Comparison of ENCODE assay signal across 8 mouse cellular contexts in the genomic region with DNA sequence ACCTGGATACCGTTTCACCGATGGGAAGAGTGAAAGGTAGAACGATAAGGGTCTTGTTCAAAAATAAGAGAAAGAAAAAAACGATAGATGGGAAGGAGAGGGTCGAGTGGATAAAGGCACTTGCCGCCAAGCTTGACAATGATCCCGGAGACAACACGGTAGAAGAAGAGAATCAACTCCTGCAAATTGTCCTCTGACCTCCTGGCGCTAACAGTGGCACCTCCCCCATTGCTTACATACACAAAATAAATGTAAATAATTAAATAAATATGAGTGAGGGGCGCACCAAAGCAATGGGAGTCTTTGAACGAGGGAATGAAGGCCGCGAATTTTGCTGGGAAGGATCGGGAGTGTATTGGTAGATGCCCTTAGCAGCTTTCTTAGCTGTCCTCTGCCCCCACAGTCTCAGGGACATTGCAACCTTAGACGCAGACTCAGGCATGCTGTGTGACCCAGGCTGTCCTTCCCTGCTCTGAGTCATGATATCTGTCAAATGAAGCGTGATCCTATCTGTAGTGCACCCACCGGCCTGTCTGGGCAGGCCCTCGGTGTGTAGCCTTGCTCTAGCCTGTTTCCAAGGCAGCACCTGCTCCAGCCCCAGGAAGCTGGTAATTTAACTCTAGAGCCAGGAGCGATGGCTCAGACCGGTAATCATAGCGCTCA. TPM values are rescaled to one million over a fixed set of nuclear protein-coding genes. Genes with fewer than 3 reads are reported as not detected.
DNase-seq lines count a peak whose midpoint lies in the region; ATAC-seq and TF ChIP-seq lines count a peak whose summit lies in the region.

No protein-coding gene starts in this region.

- no peak for TF ChIP-seq POLR2A in kidney, adult 2 months (IDR thresholded peaks at IDR 0.05; ENCODE audit: low read depth, low read length)
- TF ChIP-seq POLR2A in ES-Bruce4 (IDR thresholded peaks at IDR 0.05; ENCODE audit: insufficient read depth, low read length), result no peak
- TF ChIP-seq POLR2A in myocyte (IDR thresholded peaks at IDR 0.05; ENCODE audit: insufficient read length, low read depth), result no peak

- H3K9me3 ChIP-seq in ES-Bruce4 (replicated peaks; ENCODE audit: control insufficient read depth, insufficient read depth, low read length, poor library complexity, severe bottlenecking), result no peaks in the 10 kb centered on the region
- no peaks in the 10 kb centered on the region for H3K9me3 ChIP-seq in hindbrain, embryonic 14.5 days (ENCODE audit: control insufficient read depth, low read length)

- peaks cover 22% of the 10 kb centered on the region for H3K4me1 ChIP-seq in kidney, adult 2 months (ENCODE audit: control insufficient read depth, insufficient read depth, low read length)
- H3K4me1 ChIP-seq in ES-Bruce4 (ENCODE audit: control insufficient read depth, insufficient read depth, low read length), result no peaks in the 10 kb centered on the region
- H3K4me1 ChIP-seq in hindbrain, embryonic 14.5 days (replicated peaks; ENCODE audit: control insufficient read depth, insufficient read depth, low read length), result peaks cover 9% of the 10 kb centered on the region

- peak overlapping the region; percentile 44 for H3K4me3 ChIP-seq in kidney, adult 2 months (ENCODE audit: insufficient read depth, low read depth, low read length)
- H3K4me3 ChIP-seq in ES-Bruce4 (ENCODE audit: low read depth, low read length), result peak overlapping the region; percentile 83
- H3K4me3 ChIP-seq in hindbrain, embryonic 14.5 days (replicated peaks; ENCODE audit: low read length), result peak overlapping the region; percentile 47
- peak overlapping the region; percentile 86 for H3K4me3 ChIP-seq in myocyte

- WGBS in kidney, adult 2 months, result 17% methylated on average over 21 of the region's 21 CpGs
- 10% methylated on average over 21 of the region's 21 CpGs for WGBS in hindbrain, embryonic 14.5 days

- no peak overlapping the region for H3K27ac ChIP-seq in kidney, adult 2 months (ENCODE audit: insufficient read depth, low read depth, low read length)
- no peak overlapping the region for H3K27ac ChIP-seq in ES-Bruce4 (ENCODE audit: insufficient read depth, low read length)
- no peak overlapping the region for H3K27ac ChIP-seq in hindbrain, embryonic 14.5 days

- no peak for DNase-seq in kidney, adult 2 months
- no peak for DNase-seq in kidney, postnatal 14 days
- peak; percentile 69 for DNase-seq in cerebellum, adult 8-10 months
- DNase-seq in hindbrain, embryonic 14.5 days (ENCODE audit: low spot score), result no peak
- DNase-seq in frontal cortex, postnatal 36 days (ENCODE audit: low spot score in 2 of 2), result no peak
- no peak for DNase-seq in frontal cortex, postnatal 14 days (ENCODE audit: low spot score in 2 of 2)

- no peak for ATAC-seq in hindbrain, embryonic 14.5 days (ENCODE audit: low FRiP score)

- no peak for TF ChIP-seq CTCF in kidney, adult 2 months (conservative IDR thresholded peaks at IDR 0.05; ENCODE audit: insufficient read depth, insufficient read length, low read depth, low read length)
- TF ChIP-seq CTCF in ES-Bruce4 (IDR thresholded peaks at IDR 0.05; ENCODE audit: low read depth, low read length), result no peak

- H3ac ChIP-seq in myocyte (ENCODE audit: control insufficient read depth, insufficient read length), result peak overlapping the region; percentile 54

- H3K9ac ChIP-seq in ES-Bruce4 (ENCODE audit: low read depth, poor library complexity, severe bottlenecking), result peak overlapping the region; percentile 84
- peak overlapping the region; percentile 55; the same call in 1 of the 2 replicates for H3K9ac ChIP-seq in hindbrain, embryonic 14.5 days

- H3K79me2 ChIP-seq in myocyte (ENCODE audit: control insufficient read depth, insufficient read depth), result peaks cover 38% of the 10 kb centered on the region

- TF ChIP-seq EP300 in ES-Bruce4 (IDR thresholded peaks at IDR 0.05; ENCODE audit: insufficient read depth, low read depth, low read length), result no peak

- H3K27me3 ChIP-seq in kidney, adult 2 months (replicated peaks; ENCODE audit: control insufficient read depth, insufficient read depth, low read length), result no peaks in the 10 kb centered on the region
- no peaks in the 10 kb centered on the region for H3K27me3 ChIP-seq in ES-Bruce4 (ENCODE audit: control insufficient read depth, insufficient read depth, low read length, poor library complexity, severe bottlenecking)
- peaks cover 49% of the 10 kb centered on the region for H3K27me3 ChIP-seq in hindbrain, embryonic 14.5 days (ENCODE audit: control insufficient read depth, insufficient read depth, low read length)
- no peaks in the 10 kb centered on the region for H3K27me3 ChIP-seq in myocyte (ENCODE audit: control insufficient read depth, insufficient read depth, insufficient read length)

- H3K36me3 ChIP-seq in kidney, adult 2 months (ENCODE audit: control insufficient read depth, insufficient read depth, low read length), result no peaks in the 10 kb centered on the region
- H3K36me3 ChIP-seq in ES-Bruce4 (ENCODE audit: control insufficient read depth, insufficient read depth, low read length, poor library complexity, severe bottlenecking), result no peaks in the 10 kb centered on the region
- H3K36me3 ChIP-seq in hindbrain, embryonic 14.5 days (replicated peaks; ENCODE audit: control insufficient read depth, insufficient read depth), result no peaks in the 10 kb centered on the region
- H3K36me3 ChIP-seq in myocyte (ENCODE audit: control insufficient read depth, insufficient read depth), result no peaks in the 10 kb centered on the region

- H3K4me2 ChIP-seq in hindbrain, embryonic 14.5 days (replicated peaks), result peak overlapping the region; percentile 84
- H3K4me2 ChIP-seq in myocyte (ENCODE audit: low read depth), result peak overlapping the region; percentile 91

TF ChIP-seq in myocyte, 11 proteins besides CTCF, POLR2A, EP300 and RAD21:
- TF ChIP-seq SRF (IDR thresholded peaks at IDR 0.05; ENCODE audit: control insufficient read depth, insufficient read length, low read depth) (no peak), MYOD1 (IDR thresholded peaks at IDR 0.05; ENCODE audit: control insufficient read depth in 1 of 3, insufficient read length in 2 of 3, low read depth in 2 of 3) (peak in 2 of 3 experiments; percentile 2 to 68)

RNA-seq across cellular contexts. Expression of gene Ldlrap1, which starts 0.5 kb away (rescaled TPM):
- polyA plus RNA-seq in kidney, adult 2 months (2012; rRNA removed), result 21.8 and 22.0 TPM in 2 replicates
- polyA plus RNA-seq in ES-Bruce4 (2011; ENCODE audit: insufficient read depth, insufficient read length, low read depth, missing spikeins) (16.8 and 18.9 TPM in 2 replicates), myocyte (2012; fragmentation: generic; extraction: Trizol) (19.0 TPM)
- polyA plus RNA-seq in hindbrain, embryonic 14.5 days (2014; fragmentation: Nextera tagmentation; extraction: Ambion mirVana), result 2.3 and 2.7 TPM in 2 replicates
